Mouse (Mus musculus): ENCODE measurements at regions not wholly inside any gene's neighbourhood (a gene's known extent, or its start where the extent isn't known, plus 50 kb on each side); places are given as distances from the start of the nearest gene placed in this dataset.

GRCm38 (mm10) chr2:147751831-147752230 is 294.9 kb downstream of the Foxa2 start:
- Histone ChIP-seq H3K27ac (ENCODE audit: low read depth, low read length) (no peak overlapping the region), H3K4me2 (ENCODE audit: low read length) (no peak overlapping the region), H3K9me3 (replicated peaks; ENCODE audit: control insufficient read depth, low read length) (no peaks in the 10 kb centered on the region), H3K36me3 (ENCODE audit: control insufficient read depth, insufficient read depth, low read length) (no peaks in the 10 kb centered on the region), H3K4me3 (ENCODE audit: low read depth, low read length) (no peak overlapping the region), H3K27me3 (replicated peaks; ENCODE audit: control insufficient read depth, insufficient read depth, low read length) (no peaks in the 10 kb centered on the region), H3K9ac (ENCODE audit: low read length) (no peak overlapping the region), H3K4me1 (ENCODE audit: control insufficient read depth, insufficient read depth, low read length) (no peaks in the 10 kb centered on the region)
- WGBS: 87% methylated on average over 3 of the region's 3 CpGs
- peak; percentile 43 for DNase-seq (ENCODE audit: low spot score)
- ATAC-seq: no peak

- DNase-seq (ENCODE audit: low spot score) (no peak), ATAC-seq (no peak)
- H3K27me3 ChIP-seq (replicated peaks; ENCODE audit: control insufficient read depth, insufficient read depth, low read length): no peaks in the 10 kb centered on the region
- 33% methylated on average over 4 of the region's 4 CpGs for WGBS
- H3K27ac ChIP-seq (ENCODE audit: low read depth, low read length): no peak overlapping the region
- H3K36me3 ChIP-seq (ENCODE audit: control insufficient read depth, insufficient read depth, low read length): no peaks in the 10 kb centered on the region
- no peak overlapping the region for H3K4me2 ChIP-seq (ENCODE audit: low read length)
- no peaks in the 10 kb centered on the region for H3K4me1 ChIP-seq (ENCODE audit: control insufficient read depth, insufficient read depth, low read length)
- no peak overlapping the region for H3K9ac ChIP-seq (ENCODE audit: low read length)
- no peak overlapping the region for H3K4me3 ChIP-seq (ENCODE audit: low read depth, low read length)
- H3K9me3 ChIP-seq (replicated peaks; ENCODE audit: control insufficient read depth, low read length): no peaks in the 10 kb centered on the region
These were observed 298.8 kb downstream of the Foxa2 start for GRCm38 (mm10) chr2:147748006-147748405.

GRCm38 (mm10) chr2:147743908-147744307 is 302.9 kb downstream of the Foxa2 start:
- Histone ChIP-seq H3K9ac (ENCODE audit: low read length) (no peak overlapping the region), H3K27me3 (replicated peaks; ENCODE audit: control insufficient read depth, insufficient read depth, low read length) (no peaks in the 10 kb centered on the region), H3K9me3 (replicated peaks; ENCODE audit: control insufficient read depth, low read length) (no peaks in the 10 kb centered on the region), H3K4me3 (ENCODE audit: low read depth, low read length) (no peak overlapping the region), H3K4me1 (ENCODE audit: control insufficient read depth, insufficient read depth, low read length) (no peaks in the 10 kb centered on the region), H3K36me3 (ENCODE audit: control insufficient read depth, insufficient read depth, low read length) (no peaks in the 10 kb centered on the region), H3K4me2 (ENCODE audit: low read length) (no peak overlapping the region), H3K27ac (ENCODE audit: low read depth, low read length) (no peak overlapping the region)
- DNase-seq (ENCODE audit: low spot score) (no peak), ATAC-seq (no peak)
- WGBS: 89% methylated on average over 2 of the region's 2 CpGs

DNA sequence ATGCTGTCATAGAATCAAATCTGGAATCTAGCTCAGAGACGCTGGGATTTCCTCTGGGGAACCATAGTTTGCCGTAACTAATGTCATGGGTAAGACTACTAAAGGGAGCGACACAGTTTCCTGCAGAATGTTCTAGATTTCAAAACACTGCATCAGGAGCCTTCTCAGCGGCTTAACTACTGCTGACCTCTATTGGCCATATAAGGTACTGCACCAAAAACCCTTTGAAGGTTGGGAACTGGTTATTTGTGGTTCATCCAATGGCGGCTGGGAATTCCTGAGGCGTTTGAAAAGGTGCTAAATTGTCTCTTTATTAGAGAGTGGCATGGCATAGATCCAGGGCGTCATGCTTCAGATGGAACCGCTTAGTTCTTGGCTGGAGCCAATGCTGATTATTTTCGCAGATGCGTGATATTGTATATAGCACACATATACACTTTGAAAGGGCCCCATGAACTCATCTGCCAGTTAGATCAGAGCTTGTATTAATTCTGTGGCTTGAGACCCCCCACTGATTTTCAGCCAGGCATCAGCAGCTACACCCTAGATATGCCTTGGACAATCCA is 308.4 kb downstream of the Foxa2 start:
- Histone ChIP-seq H3K9ac (ENCODE audit: low read length) (no peak overlapping the region), H3K4me2 (ENCODE audit: low read length) (no peak overlapping the region), H3K27ac (ENCODE audit: low read depth, low read length) (no peak overlapping the region), H3K4me3 (ENCODE audit: low read depth, low read length) (no peak overlapping the region), H3K9me3 (replicated peaks; ENCODE audit: control insufficient read depth, low read length) (no peaks in the 10 kb centered on the region), H3K27me3 (replicated peaks; ENCODE audit: control insufficient read depth, insufficient read depth, low read length) (no peaks in the 10 kb centered on the region), H3K36me3 (ENCODE audit: control insufficient read depth, insufficient read depth, low read length) (no peaks in the 10 kb centered on the region), H3K4me1 (ENCODE audit: control insufficient read depth, insufficient read depth, low read length) (no peaks in the 10 kb centered on the region)
- ATAC-seq: peak; percentile 74
- 40% methylated on average over 10 of the region's 10 CpGs for WGBS
- peak; percentile 71 for DNase-seq (ENCODE audit: low spot score)

DNA sequence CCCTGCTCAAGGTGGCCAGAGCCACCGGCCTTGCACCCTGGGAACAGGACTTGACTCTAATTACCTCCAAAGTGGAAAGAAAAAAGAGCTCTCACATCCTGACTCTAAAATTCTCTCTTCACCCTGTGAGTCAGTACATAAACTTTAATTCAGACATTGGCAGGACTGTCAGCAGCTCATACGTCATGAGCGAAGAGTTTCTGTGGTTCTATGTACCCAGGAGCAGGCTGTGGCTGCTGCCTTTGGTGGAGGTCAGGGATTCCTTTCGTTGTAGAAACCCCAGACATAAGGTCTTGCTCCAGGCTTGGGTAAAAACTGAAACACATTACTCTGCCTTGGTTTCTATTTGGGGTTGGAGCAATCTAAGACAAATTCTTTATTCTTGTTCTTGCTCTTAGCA is 319.4 kb downstream of the Foxa2 start:
- DNase-seq (ENCODE audit: low spot score): no peak
- Histone ChIP-seq H3K4me2 (ENCODE audit: low read length) (no peak overlapping the region), H3K27ac (ENCODE audit: low read depth, low read length) (no peak overlapping the region), H3K9ac (ENCODE audit: low read length) (no peak overlapping the region), H3K9me3 (replicated peaks; ENCODE audit: control insufficient read depth, low read length) (no peaks in the 10 kb centered on the region), H3K27me3 (replicated peaks; ENCODE audit: control insufficient read depth, insufficient read depth, low read length) (no peaks in the 10 kb centered on the region), H3K36me3 (ENCODE audit: control insufficient read depth, insufficient read depth, low read length) (no peaks in the 10 kb centered on the region), H3K4me1 (ENCODE audit: control insufficient read depth, insufficient read depth, low read length) (no peaks in the 10 kb centered on the region), H3K4me3 (ENCODE audit: low read depth, low read length) (no peak overlapping the region)
- WGBS: 90% methylated on average over 4 of the region's 4 CpGs
- ATAC-seq: no peak

GRCm38 (mm10) chr2:147718936-147719335 is 327.8 kb downstream of the Foxa2 start:
- WGBS: 84% methylated on average over 3 of the region's 3 CpGs
- H3K4me1 ChIP-seq (ENCODE audit: control insufficient read depth, insufficient read depth, low read length): no peaks in the 10 kb centered on the region
- ATAC-seq (no peak), DNase-seq (ENCODE audit: low spot score) (no peak)
- H3K4me2 ChIP-seq (ENCODE audit: low read length): no peak overlapping the region
- H3K4me3 ChIP-seq (ENCODE audit: low read depth, low read length): no peak overlapping the region
- H3K9ac ChIP-seq (ENCODE audit: low read length): no peak overlapping the region
- no peaks in the 10 kb centered on the region for H3K36me3 ChIP-seq (ENCODE audit: control insufficient read depth, insufficient read depth, low read length)
- H3K27ac ChIP-seq (ENCODE audit: low read depth, low read length): no peak overlapping the region
- H3K9me3 ChIP-seq (replicated peaks; ENCODE audit: control insufficient read depth, low read length): no peaks in the 10 kb centered on the region
- no peaks in the 10 kb centered on the region for H3K27me3 ChIP-seq (replicated peaks; ENCODE audit: control insufficient read depth, insufficient read depth, low read length)

GRCm38 (mm10) chr2:147717484-147717947 is 329.3 kb downstream of the Foxa2 start:
- Histone ChIP-seq H3K4me1 (ENCODE audit: control insufficient read depth, insufficient read depth, low read length) (no peaks in the 10 kb centered on the region), H3K27ac (ENCODE audit: low read depth, low read length) (no peak overlapping the region), H3K4me3 (ENCODE audit: low read depth, low read length) (no peak overlapping the region), H3K36me3 (ENCODE audit: control insufficient read depth, insufficient read depth, low read length) (no peaks in the 10 kb centered on the region), H3K9me3 (replicated peaks; ENCODE audit: control insufficient read depth, low read length) (no peaks in the 10 kb centered on the region), H3K9ac (ENCODE audit: low read length) (no peak overlapping the region), H3K4me2 (ENCODE audit: low read length) (no peak overlapping the region), H3K27me3 (replicated peaks; ENCODE audit: control insufficient read depth, insufficient read depth, low read length) (no peaks in the 10 kb centered on the region)
- DNase-seq (ENCODE audit: low spot score) (no peak), ATAC-seq (no peak)
- WGBS: 93% methylated on average over 12 of the region's 12 CpGs

DNA sequence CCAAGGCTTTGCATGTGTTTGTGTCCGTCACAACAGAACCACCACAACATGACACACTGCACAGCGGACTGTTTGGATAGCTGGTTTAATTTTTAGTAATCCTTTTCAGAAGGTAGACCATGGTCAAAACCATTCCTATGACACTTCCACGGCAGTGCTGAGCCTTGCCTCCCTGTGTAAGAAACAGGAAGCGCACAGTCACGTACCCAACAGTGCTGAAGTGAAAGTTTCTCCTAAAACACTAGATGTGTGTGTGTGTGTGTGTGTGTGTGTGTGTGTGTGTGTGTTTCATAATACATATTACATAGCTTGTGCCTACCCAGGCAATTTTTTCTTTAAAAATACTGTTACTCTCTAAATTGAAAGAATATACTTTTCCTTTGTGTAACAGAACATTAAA is 331.0 kb downstream of the Foxa2 start:
- 92% methylated on average over 5 of the region's 5 CpGs for whole genome bisulfite sequencing
- DNase-seq (ENCODE audit: low spot score): no peak
- Histone ChIP-seq H3K9ac (ENCODE audit: low read length) (no peak overlapping the region), H3K4me3 (ENCODE audit: low read depth, low read length) (no peak overlapping the region), H3K9me3 (replicated peaks; ENCODE audit: control insufficient read depth, low read length) (no peaks in the 10 kb centered on the region), H3K27me3 (replicated peaks; ENCODE audit: control insufficient read depth, insufficient read depth, low read length) (no peaks in the 10 kb centered on the region), H3K4me2 (ENCODE audit: low read length) (no peak overlapping the region), H3K27ac (ENCODE audit: low read depth, low read length) (no peak overlapping the region), H3K36me3 (ENCODE audit: control insufficient read depth, insufficient read depth, low read length) (no peaks in the 10 kb centered on the region), H3K4me1 (ENCODE audit: control insufficient read depth, insufficient read depth, low read length) (no peaks in the 10 kb centered on the region)
- ATAC-seq: no peak

DNA sequence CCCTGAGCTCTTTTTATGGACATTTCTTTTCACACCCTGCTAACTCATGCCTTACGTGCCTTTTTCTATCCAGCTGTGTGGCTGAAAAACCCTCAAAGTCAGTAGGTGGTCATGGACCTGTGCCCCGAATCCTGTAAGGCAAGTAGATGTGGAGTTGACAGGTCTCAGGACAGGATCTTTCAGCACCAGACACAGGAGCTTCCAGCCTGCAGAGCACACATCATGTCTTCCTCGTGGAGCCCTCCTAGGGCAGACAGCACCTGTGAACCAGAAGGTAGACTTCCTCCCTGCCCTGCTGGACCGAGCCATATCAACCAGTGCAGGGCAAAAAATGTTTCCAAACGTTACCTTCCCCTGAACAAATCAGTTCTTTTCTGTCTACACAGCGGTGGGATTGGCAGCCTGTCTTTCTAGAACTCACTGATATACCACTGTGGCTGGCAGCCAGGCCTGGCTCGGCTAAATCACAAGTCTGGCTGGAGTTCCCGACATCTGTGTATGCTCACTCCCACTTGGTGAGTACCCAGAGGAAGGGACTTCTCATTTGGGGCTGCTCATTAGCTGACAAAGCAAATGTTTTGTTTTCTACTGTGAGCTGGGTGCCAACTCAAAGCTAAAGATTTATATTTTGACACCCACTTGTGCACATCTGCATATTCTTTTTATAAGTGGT is 336.0 kb downstream of the Foxa2 start:
- H3K27ac ChIP-seq (ENCODE audit: low read depth, low read length): no peak overlapping the region
- WGBS: 54% methylated on average over 8 of the region's 8 CpGs
- no peak overlapping the region for H3K9ac ChIP-seq (ENCODE audit: low read length)
- no peaks in the 10 kb centered on the region for H3K27me3 ChIP-seq (replicated peaks; ENCODE audit: control insufficient read depth, insufficient read depth, low read length)
- ATAC-seq (no peak; the same call in 1 of the 2 replicates), DNase-seq (ENCODE audit: low spot score) (peak; percentile 68)
- H3K4me3 ChIP-seq (ENCODE audit: low read depth, low read length): no peak overlapping the region
- H3K9me3 ChIP-seq (replicated peaks; ENCODE audit: control insufficient read depth, low read length): no peaks in the 10 kb centered on the region
- no peaks in the 10 kb centered on the region for H3K36me3 ChIP-seq (ENCODE audit: control insufficient read depth, insufficient read depth, low read length)
- no peaks in the 10 kb centered on the region for H3K4me1 ChIP-seq (ENCODE audit: control insufficient read depth, insufficient read depth, low read length)
- no peak overlapping the region for H3K4me2 ChIP-seq (ENCODE audit: low read length)

Data from forebrain, embryonic 14.5 days (tissue).